Mouse (Mus musculus) stomach, embryonic 16.5 days (tissue): Measurements from ENCODE around the gene Arvcf. TPM values are rescaled to one million over a fixed set of nuclear protein-coding genes. Genes with fewer than 3 reads are reported as not detected.
A peak's percentile ranks its signal among the peaks of the same experiment; 100 is the strongest.

ENCODE experiments used
- ATAC-seq: fragments of 200-750 bp; cut with Nextera tagmentation; 2 replicates; pipeline ENCODE4 v1.8.0; 2017; ENCODE audit warnings: moderate number of reproducible peaks, moderate TSS enrichment; ENCODE audit not compliant: insufficient read depth, low FRiP score
- H3K27ac ChIP-seq: fragments of 300-500 bp; sonication (generic); 2 replicates; pipeline ENCODE4 v1.5.1; 2014; ENCODE audit warnings: low read length
- H3K27me3 ChIP-seq: fragments of 300-500 bp; sonication (generic); 2 replicates; pipeline ENCODE4 v1.6.1; 2014; ENCODE audit warnings: low read length, control low read depth, mixed read lengths; ENCODE audit not compliant: control insufficient read depth, insufficient read depth
- H3K36me3 ChIP-seq: fragments of 300-500 bp; sonication (generic); 2 replicates; pipeline ENCODE4 v1.6.1; 2014; ENCODE audit warnings: low read length; ENCODE audit not compliant: control insufficient read depth, insufficient read depth
- H3K4me1 ChIP-seq: fragments of 300-500 bp; sonication (generic); 2 replicates; pipeline ENCODE4 v1.6.1; 2014; ENCODE audit warnings: low read length, control low read depth, mixed read lengths; ENCODE audit not compliant: control insufficient read depth, insufficient read depth
- H3K4me2 ChIP-seq: fragments of 300-500 bp; sonication (generic); 2 replicates; pipeline ENCODE4 v1.6.1; 2014; ENCODE audit warnings: low read depth, low read length, mixed read lengths
- H3K4me3 ChIP-seq: fragments of 300-500 bp; sonication (generic); replicated peaks from 2 replicates; pipeline ENCODE4 v1.5.1; 2014; ENCODE audit warnings: mild to moderate bottlenecking, low read length
- H3K9ac ChIP-seq: fragments of 300-500 bp; sonication (generic); 2 replicates; pipeline ENCODE4 v1.6.1; 2014; ENCODE audit warnings: low read length
- H3K9me3 ChIP-seq: fragments of 300-500 bp; sonication (generic); replicated peaks from 2 replicates; pipeline ENCODE4 v1.6.1; 2016; ENCODE audit warnings: low read length, control low read depth; ENCODE audit not compliant: control insufficient read depth
- WGBS: fragments of 180-500 bp; shearing (Covaris S2); extraction: QIAGEN DNeasy Blood & Tissue Kit; methylation state at CpG from one replicate; pipeline ENCODE4 v1.1.7; 2014; 5-methylcytosine and 5-hydroxymethylcytosine counted together
- polyA plus RNA-seq: library from polyadenylated mRNA; unstranded; fragments of >200 nt; fragmentation: Nextera tagmentation; extraction: Ambion mirVana; gene quantifications from 2 replicates; pipeline ENCODE4 v1.2.1, GENCODE M21; 2015

Gene Arvcf
- polyA plus RNA-seq, 1 experiment from 2014 or later: 25.3 TPM

DNA sequence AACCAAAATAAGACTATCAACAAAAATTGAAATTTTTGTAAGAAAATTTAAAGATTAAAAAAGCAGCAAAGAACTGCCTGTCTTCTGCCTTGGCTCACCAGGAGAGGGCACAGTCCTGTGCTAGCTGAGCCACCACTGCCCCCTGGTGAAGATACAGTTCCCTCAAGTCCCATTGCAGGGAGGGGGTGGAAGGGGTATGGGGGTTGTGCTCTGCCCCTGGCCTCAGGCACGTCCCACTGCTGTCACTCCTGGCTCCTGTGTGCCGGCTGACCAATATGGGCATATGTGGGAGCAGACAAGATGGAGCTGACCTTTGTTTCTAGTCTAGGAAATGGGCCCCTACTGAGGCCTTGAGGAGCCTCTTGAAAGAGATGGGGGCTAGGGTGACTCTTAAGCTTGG is 58.3 kb downstream of the Arvcf start:
- H3K9me3 ChIP-seq: no peaks in the 10 kb centered on the region
- H3K4me3 ChIP-seq: no peak overlapping the region
- peak; percentile 48; the same call in 1 of the 2 replicates for ATAC-seq
- H3K27ac ChIP-seq: no peak overlapping the region
- peaks cover 4% of the 10 kb centered on the region; the same call in 1 of the 2 replicates for H3K4me1 ChIP-seq
- H3K36me3 ChIP-seq: 0 out of 2 replicates have a peak, but pooled peaks cover 8% of the 10 kb centered on the region
- H3K9ac ChIP-seq: no peak overlapping the region
- WGBS: 14% methylated on average over 2 of the region's 2 CpGs
- no peaks in the 10 kb centered on the region for H3K27me3 ChIP-seq
- H3K4me2 ChIP-seq: no peak overlapping the region

DNA sequence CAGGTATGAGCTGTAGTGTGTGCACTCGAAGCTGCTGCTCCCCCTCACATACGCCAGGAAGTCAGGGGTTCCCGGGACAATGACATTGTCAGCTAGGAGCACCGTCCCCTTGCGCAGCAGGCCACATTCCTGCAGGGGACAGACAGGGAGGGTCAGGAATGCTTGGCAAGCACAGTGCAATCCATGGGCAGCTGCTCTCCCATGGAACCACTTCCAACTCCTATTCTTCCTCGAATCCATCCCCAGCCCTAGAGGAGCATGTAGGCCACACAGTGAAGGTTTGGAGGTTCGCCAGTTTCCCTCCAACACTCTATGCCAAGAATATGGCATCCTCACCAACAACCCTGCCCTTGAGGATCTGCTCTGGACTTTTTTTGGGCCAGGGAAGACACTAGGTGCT is 59.9 kb downstream of the Arvcf start:
- ATAC-seq: no peak
- 0 out of 2 replicates have a peak, but pooled peaks cover 15% of the 10 kb centered on the region for H3K36me3 ChIP-seq
- no peak overlapping the region for H3K9ac ChIP-seq
- H3K4me3 ChIP-seq: no peak overlapping the region
- peaks cover 4% of the 10 kb centered on the region; the same call in 1 of the 2 replicates for H3K4me1 ChIP-seq
- no peak overlapping the region for H3K27ac ChIP-seq
- no peaks in the 10 kb centered on the region for H3K27me3 ChIP-seq
- 61% methylated on average over 7 of the region's 7 CpGs for WGBS
- no peak overlapping the region for H3K4me2 ChIP-seq
- no peaks in the 10 kb centered on the region for H3K9me3 ChIP-seq

DNA sequence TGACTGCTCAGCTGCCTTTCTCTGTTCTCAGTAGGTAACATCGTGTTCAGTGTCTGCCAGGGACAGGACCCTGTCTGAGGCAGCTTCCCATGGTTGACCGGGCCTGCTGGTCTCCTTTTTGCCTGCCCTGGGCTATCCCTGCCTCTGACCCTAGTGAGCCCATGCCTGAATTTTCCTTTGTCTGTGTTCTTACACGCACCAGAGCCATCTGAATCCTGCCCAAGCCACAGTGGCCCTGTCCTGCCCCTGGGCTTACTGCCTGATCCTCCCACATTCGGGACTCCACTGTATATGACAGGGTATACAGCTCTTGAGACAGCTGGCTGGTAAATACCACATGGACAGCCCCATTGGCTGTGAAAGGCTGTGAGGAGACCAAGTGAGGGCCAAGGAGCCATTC is 61.8 kb downstream of the Arvcf start:
- 75% methylated on average over 4 of the region's 4 CpGs for WGBS
- no peak overlapping the region for H3K4me2 ChIP-seq

DNA sequence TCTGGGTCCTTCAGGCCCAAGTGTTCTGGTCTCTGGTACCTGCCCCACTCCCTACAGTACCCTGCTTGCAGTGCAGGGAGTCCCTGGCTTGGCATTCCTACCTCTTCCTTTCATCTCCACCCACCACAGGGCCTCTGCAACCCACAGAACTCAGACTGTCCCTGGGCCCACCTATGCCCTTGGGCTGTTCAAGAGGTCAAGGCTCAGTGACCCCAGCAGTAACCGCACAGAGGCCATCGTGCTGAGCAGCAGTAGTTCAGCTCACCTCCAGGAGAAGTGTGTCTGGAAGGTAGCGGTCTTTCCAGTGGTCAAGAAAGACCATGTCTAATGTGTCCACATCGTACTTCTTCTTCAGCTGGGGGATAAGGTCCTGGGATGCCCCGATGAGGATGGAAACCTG is 62.4 kb downstream of the Arvcf start:
- peaks cover 1% of the 10 kb centered on the region; the same call in 1 of the 2 replicates for H3K4me1 ChIP-seq

More for the DNA sequence above, 61.8 kb downstream of the Arvcf start:
- Histone ChIP-seq H3K27ac (no peak overlapping the region), H3K9ac (no peak overlapping the region), H3K4me3 (no peak overlapping the region), H3K27me3 (no peaks in the 10 kb centered on the region), H3K36me3 (0 out of 2 replicates have a peak, but pooled peaks cover 11% of the 10 kb centered on the region), H3K9me3 (no peaks in the 10 kb centered on the region), H3K4me1 (peaks cover 4% of the 10 kb centered on the region; the same call in 1 of the 2 replicates)
- ATAC-seq: no peak

DNA sequence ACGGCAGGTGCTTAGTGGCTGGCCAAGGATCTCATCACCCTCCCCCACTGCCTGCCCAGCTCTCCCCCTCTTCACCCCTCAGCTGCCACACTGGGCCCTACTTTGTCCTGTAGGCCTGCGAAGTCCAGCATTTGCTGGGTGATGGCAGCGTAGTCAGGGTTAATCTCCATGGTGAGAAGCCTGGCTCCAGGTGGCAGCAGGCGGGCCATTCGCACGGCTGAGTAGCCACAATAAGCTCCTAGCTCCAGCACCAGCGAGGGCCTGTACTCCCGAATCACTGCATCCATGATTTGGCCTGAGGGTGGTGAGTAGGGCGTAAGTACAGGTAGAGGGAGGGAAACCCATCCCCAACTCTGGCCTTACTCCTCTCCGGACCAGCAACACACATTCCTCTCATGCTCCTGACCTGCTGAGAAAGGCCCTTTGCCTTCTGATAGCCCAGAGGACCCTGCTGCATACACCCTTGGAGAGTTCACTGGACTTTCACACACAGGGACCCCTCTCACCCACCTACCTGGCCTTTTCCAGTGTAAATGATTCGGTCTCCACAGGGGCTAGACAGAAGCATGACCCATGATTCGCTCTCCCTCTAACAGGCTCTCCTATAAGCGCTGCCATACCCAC is 63.2 kb downstream of the Arvcf start:
- H3K9ac ChIP-seq: no peak overlapping the region
- no peak overlapping the region for H3K27ac ChIP-seq

More for the DNA sequence above, 62.4 kb downstream of the Arvcf start:
- no peak for ATAC-seq
- H3K9ac ChIP-seq: no peak overlapping the region
- WGBS: 83% methylated on average over 5 of the region's 5 CpGs
- H3K36me3 ChIP-seq: 0 out of 2 replicates have a peak, but pooled peaks cover 11% of the 10 kb centered on the region
- no peaks in the 10 kb centered on the region for H3K9me3 ChIP-seq
- H3K4me2 ChIP-seq: no peak overlapping the region
- H3K27ac ChIP-seq: no peak overlapping the region
- H3K27me3 ChIP-seq: no peaks in the 10 kb centered on the region
- no peak overlapping the region for H3K4me3 ChIP-seq

DNA sequence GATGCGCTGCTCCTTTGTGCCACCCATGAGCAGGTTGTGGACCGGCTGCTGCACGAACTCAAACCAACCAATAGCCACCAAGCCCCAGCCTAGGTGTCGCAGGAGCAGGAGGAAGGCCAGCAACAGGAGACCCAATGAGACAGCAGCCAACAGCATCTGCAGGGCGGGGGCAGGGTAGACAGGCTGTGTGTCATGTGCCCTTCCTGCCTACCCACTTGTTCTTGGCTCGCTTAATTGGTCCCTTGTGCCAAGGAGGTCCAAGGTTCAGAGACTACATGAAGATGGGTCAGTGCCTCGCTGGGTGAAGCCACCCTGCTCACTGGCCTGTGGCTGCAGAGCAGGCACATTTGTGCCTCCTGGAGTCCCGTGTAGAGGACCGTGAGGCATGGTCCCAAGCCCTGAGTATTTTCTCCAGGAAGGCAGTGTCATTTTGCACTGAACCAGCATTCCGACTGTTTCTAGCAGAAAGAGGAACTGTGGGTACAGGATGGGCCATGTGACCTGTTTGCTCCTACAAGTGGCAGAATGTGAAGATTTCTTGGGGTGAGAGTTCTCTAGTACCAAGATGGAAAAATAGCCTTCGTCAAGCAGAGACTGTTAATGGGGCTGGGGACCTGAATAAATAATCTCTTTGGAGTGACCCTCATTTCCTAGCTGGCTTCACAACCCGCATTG is 64.0 kb downstream of the Arvcf start:
- WGBS: 82% methylated on average over 12 of the region's 12 CpGs
- H3K27me3 ChIP-seq: no peaks in the 10 kb centered on the region
- H3K36me3 ChIP-seq: 0 out of 2 replicates have a peak, but pooled peaks cover 11% of the 10 kb centered on the region
- H3K4me1 ChIP-seq: peaks cover 12% of the 10 kb centered on the region
- H3K4me2 ChIP-seq: no peak overlapping the region
- H3K4me3 ChIP-seq: no peak overlapping the region
- H3K9me3 ChIP-seq: no peaks in the 10 kb centered on the region
- no peak overlapping the region for H3K9ac ChIP-seq
- no peak for ATAC-seq
- H3K27ac ChIP-seq: no peak overlapping the region

More for the DNA sequence above, 63.2 kb downstream of the Arvcf start:
- H3K9me3 ChIP-seq: no peaks in the 10 kb centered on the region
- 0 out of 2 replicates have a peak, but pooled peaks cover 11% of the 10 kb centered on the region for H3K36me3 ChIP-seq
- peaks cover 4% of the 10 kb centered on the region for H3K4me1 ChIP-seq
- no peak for ATAC-seq
- WGBS: 82% methylated on average over 13 of the region's 13 CpGs
- H3K4me2 ChIP-seq: no peak overlapping the region
- no peaks in the 10 kb centered on the region for H3K27me3 ChIP-seq
- no peak overlapping the region for H3K4me3 ChIP-seq

DNA sequence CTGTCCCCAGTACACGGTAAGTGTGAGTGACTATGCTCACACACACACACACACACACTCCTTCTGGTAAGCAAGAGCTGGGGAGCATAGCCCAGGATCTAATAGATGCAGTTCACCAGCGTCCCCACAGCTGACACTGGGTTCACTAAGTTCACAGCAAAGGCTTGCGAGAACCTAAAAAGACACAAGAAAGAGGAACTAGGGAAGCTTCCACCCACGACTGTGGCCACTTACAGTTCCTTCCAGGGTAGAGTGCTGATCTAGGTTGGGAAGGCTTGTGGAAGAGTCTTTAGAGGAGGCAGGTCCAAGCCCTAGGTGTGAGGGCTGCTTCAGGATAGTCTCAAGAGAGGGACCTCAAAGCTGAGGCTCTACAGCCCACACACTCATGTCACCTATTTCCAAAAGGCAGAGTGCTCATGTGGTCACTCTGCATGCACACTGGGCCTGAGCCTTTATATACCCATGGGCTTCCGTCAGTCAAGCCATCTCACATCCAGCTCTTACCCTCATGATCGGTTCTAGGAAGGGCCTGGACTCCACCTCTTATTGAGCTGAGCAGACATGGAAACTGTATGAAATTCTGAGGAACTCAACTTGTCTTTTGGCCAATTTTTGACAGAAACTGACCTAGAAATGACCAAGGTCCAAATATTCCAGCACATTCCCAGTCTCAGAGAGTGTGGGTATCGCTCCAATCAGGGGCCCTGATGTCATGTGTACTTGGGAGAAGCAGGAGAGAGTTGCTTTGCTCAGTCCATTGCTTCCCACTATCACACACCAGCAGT is 65.2 kb downstream of the Arvcf start:
- Histone ChIP-seq H3K27ac (no peak overlapping the region), H3K9me3 (no peaks in the 10 kb centered on the region), H3K9ac (no peak overlapping the region), H3K4me1 (peaks cover 13% of the 10 kb centered on the region), H3K36me3 (0 out of 2 replicates have a peak, but pooled peaks cover 11% of the 10 kb centered on the region), H3K4me3 (no peak overlapping the region), H3K4me2 (no peak overlapping the region), H3K27me3 (no peaks in the 10 kb centered on the region)
- ATAC-seq: no peak
- 83% methylated on average over 7 of the region's 7 CpGs for WGBS

DNA sequence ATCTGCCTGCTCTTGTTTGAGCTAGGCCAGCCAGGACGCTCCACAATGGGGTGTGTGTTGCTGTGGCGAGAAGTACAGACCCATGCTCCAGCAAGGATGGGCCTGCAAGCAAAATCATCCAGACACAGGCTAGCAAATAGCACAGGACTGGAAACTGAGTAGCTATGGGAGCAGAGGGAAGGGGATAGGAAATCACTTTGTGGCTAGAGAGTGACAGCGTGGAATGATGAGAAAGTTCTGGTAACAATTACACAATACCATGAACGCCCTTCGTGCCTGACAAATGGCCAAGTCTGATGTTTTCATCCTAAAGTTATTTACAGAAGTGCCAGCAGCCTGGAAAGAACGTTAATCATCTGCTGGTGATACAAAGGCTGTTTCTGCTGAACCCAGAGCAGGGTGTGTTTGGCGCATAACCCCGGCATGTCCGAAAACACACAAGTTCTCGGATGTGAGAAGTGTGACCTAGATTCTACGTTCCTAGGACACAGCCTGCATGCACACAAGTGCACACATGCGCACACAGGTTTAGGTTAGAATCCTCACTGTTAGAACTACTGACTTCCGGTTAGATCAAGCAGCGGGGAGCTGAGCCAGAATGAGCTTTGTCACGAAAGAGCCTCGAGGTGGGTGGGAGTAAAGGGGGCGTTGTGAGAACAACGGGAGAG is 68.2 kb downstream of the Arvcf start:
- peak overlapping the region; percentile 54; the same call in 1 of the 2 replicates for H3K9ac ChIP-seq
- no peaks in the 10 kb centered on the region for H3K27me3 ChIP-seq
- peak overlapping the region; percentile 86 for H3K27ac ChIP-seq
- 0 out of 2 replicates have a peak, but pooled peaks cover 11% of the 10 kb centered on the region for H3K36me3 ChIP-seq
- 29% methylated on average over 18 of the region's 18 CpGs for WGBS
- H3K4me3 ChIP-seq: no peak overlapping the region
- peaks cover 15% of the 10 kb centered on the region for H3K4me1 ChIP-seq
- peak overlapping the region; percentile 27; the same call in 1 of the 2 replicates for H3K4me2 ChIP-seq
- H3K9me3 ChIP-seq: no peaks in the 10 kb centered on the region
- peak; percentile 67 for ATAC-seq
